Mouse (Mus musculus): ENCODE data around the gene Wdr82.
A peak's percentile ranks its signal among the peaks of the same experiment; 100 is the strongest.
"Not testable (repeated sequence)": the region's sequence is repeated elsewhere in the genome, so short reads cannot be mapped to it uniquely, and the experiment has no call there.

The Wdr82 gene

DNA sequence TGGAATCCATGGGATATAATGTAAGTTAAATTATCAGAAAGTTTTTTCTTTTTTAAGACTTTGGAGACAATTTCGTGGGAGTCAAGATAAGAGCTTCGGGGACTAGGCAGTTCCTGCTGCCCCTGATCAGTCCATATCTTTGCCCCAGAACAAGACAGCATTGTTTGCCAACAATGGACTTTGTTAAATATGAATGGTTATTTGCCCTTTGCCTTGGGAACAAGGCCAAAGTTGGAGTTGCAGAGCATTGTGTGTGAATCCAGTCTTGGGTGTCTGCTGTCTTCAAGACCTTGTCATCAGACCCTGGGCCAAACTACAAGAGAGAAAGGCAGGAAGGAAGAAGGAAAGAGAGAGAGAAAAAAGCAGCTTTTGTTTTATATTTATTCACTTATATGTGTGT lies 4.0 kb upstream of the Wdr82 start:
- DNase-seq, result no peak

GRCm38 (mm10) chr9:106167241-106167640 lies 3.5 kb upstream of the Wdr82 start:
- DNase-seq, result no peak

- no peak for DNase-seq
These were observed 3.0 kb upstream of the Wdr82 start for GRCm38 (mm10) chr9:106167703-106168102.

DNA sequence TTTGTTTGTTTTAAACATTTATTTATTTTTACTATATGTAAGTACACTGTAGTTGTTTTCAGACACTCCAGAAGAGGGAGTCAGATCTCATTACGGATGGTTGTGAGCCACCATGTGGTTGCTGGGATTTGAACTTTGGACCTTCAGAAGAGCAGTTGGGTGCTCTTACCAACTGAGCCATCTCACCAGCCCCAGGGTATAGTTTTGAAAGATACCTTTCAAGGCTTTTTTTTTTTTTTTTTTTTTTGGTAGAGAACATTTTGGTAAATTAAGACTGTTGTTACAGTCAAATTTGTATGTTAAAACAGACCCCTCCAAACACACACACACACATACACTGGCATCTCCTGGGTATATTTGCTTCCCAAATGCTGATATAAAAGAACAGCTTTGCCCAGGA lies 1.7 kb upstream of the Wdr82 start:
- DNase-seq, result not testable (repeated sequence)

DNA sequence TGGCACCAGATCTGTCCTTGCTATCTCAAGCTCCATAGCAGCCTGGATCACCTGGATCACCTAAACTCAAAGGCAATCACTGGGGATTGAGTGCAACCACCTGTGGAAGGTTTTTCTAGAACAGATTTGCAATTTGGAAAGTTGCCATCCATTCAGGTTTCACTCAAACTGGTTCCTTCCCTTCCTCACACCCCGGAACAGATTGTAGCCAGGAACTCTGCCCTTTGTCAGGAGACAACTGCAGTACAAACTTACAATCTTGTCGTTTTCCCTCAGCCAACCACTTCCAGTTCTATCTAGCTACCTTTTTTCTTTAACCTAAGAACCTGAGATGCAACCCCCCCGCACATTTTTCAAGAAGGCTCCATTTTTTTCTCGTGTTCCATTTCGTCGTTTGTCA lies 811 bp upstream of the Wdr82 start:
- no peak for DNase-seq

- peak; percentile 92 to 95 for DNase-seq
These were observed 824 bp downstream of the Wdr82 start for GRCm38 (mm10) chr9:106171346-106172158.

DNA sequence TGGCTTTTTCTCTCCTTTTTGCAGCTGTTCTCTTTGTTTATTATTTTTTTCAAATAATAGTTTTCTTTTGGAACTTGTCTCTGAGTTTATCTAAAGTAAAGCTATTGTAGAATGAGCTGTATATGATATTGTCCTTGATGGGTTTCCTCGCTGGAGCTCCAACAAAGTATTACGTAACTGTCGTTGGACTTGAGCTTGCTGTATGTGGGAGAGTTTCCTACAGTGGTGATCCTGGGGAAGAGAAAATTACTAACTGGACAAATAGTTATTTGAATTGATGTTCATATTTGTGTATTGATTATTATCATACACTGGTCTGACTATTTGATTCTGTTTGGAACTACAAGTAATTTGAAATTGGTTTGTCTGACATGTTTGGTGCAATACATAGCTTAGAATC lies 1.8 kb downstream of the Wdr82 start:
- no peak for DNase-seq

- DNase-seq, result no peak
These were observed 2.6 kb downstream of the Wdr82 start for GRCm38 (mm10) chr9:106173363-106173762.

GRCm38 (mm10) chr9:106175552-106176200 lies 4.9 kb downstream of the Wdr82 start:
- DNase-seq, result no peak

DNA sequence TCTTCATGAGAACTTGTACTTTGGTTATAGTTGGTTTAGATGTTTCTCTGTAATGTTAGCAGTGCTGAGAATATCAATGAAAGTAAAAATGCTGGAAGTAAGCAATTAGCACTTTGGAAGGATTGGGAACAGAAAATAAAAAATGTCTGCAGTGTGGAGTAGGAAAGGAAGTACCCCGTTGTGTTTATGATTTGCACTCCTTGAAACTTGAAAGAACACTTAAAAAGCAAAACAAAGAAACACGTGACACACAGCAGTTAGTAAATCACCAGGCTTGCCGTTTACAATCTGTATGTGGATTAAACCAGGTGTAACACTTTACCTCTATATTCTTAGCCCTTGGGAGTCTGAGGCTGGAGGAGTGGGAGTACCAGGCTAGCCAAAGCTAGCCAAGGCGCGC lies 6.0 kb downstream of the Wdr82 start:
- DNase-seq, result no peak

GRCm38 (mm10) chr9:106177799-106178198 lies 7.1 kb downstream of the Wdr82 start:
- DNase-seq, result no peak

DNA sequence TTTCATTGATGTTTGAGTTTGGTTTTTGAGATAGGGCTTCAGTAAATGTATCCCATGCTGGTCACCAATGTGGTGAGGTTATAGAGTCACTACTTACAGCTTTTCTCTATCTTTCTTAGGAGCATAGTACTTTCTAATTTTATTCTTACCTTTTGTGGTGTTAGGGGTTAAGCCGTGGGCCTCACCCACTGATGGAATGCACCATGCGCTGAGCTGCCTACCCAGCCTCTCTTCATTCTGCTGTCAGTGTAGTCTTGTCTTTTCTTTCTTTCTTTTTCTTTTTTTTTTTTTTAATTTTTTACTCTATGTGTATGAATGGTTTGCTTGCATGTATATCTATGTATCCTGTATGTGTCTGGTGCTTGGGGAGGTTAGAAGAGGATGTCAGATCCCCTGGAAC lies 8.7 kb downstream of the Wdr82 start:
- no peak for DNase-seq

DNA sequence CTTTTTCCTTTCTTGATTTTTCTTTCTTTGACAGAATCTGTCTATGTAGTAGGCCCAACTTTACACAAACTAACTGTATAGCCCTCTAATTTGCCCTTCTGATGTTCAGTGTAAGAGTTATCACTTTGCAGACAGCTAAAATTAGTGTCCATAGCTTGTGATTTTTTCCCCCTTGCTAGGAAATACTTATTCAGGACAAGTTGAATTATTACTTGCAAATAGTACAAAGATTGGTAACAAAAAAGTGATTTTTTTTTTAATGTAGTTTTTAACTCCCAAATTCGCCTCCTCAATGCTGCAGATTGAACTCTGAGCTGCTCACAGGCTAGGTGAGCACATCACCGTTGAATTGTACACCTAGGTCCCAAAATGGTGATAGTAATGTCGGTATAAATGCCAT lies 9.2 kb downstream of the Wdr82 start:
- DNase-seq, result no peak

GRCm38 (mm10) chr9:106182146-106182545 lies 11.4 kb downstream of the Wdr82 start:
- no peak for DNase-seq

DNA sequence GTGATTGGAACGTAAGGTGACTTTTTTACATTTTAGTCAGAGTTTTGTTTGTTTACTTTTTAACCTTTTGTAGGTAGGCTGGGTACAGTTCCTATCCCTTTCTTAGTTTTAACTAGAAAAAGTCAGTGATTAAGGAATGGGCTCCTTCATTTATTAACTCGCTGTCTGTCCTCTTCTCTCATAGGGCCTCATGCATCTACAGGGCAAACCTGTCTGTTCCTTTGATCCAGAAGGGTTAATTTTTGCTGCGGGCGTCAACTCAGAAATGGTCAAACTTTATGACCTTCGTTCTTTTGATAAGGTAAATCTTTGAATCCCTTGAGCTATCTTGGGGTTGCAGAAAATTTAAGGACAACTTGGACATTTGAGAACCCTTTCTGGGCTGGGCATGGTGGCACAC lies 13.3 kb downstream of the Wdr82 start:
- no peak for DNase-seq

- no peak for DNase-seq
These were observed 20.6 kb downstream of the Wdr82 start for GRCm38 (mm10) chr9:106191355-106191754.

GRCm38 (mm10) chr9:106192024-106192423 lies 21.3 kb downstream of the Wdr82 start:
- no peak for DNase-seq

- DNase-seq, result no peak
These were observed 22.3 kb downstream of the Wdr82 start for GRCm38 (mm10) chr9:106192998-106193397.

GRCm38 (mm10) chr9:106193930-106194807 lies 23.4 kb downstream of the Wdr82 start:
- peak; percentile 76 to 79 for DNase-seq

DNA sequence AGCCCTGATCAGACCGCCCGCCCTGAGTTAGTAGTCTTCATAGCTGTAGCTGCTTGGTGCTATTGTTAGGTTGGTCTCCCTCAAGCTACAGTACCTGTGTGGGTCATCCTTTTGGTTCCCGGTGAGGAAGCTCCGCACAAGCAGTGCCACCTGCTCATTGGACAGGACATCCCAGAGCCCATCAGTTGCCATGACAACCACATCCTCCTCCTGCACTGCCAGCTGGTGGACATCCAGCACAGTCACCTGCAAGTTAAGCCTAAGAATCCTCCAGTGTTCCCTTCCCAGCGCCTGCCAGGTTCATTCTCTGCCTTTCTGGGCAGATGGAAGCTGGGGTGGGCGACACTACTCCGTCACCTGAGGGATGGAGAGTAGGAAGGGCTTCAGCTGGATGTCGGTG lies 25.0 kb downstream of the Wdr82 start:
- DNase-seq, result peak; percentile 78 to 84

GRCm38 (mm10) chr9:106197081-106197713 lies 26.5 kb downstream of the Wdr82 start:
- DNase-seq, result no peak

DNA sequence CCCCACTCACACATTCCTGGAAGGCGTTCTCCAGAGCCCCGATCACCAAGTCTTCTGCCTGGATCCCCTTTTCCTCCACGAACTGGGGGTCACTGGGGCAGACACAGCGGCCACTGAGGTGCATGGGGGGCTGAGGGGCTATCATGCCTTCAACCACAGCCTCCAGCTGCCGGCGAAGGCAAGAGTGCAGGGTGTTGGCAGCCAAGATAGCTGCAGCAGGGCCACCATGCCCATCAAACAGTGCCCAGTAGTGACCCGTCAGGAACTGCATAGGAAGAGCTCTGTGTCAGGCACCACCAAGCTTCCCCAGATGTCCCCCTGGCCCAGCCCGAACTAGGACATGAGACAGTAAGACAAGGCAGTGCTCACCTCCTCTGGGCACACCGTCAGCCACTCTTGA lies 27.0 kb downstream of the Wdr82 start:
- no peak for DNase-seq

DNA sequence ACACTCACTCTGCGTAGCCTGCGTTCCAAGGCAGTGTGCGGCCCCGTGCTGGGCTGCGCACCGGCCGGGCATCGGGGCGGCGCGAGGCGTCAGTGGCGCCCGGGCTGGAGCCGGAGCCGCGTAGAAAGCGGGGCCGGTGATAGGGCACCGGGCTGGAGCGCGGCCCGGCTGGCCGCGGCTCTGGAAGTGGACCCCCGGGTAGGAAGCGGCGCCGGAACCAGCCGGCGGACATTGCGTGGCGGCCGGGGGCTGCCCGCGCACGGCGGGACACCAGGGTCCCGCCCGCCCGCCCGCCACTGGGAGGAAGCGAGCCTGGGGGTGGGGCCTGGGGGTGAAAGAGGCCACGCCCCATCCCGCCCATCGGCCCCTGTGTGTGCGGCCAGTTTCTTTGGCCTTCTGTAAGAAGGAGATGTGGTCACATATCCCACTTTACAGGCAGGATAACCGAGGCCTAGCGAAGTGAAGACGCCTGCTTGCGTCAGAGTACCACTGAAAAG lies 28.3 kb downstream of the Wdr82 start:
- DNase-seq, result peak; percentile 61 to 74
